Mouse (Mus musculus) thymus, postnatal 25 days (tissue): ENCODE data around the gene Hipk2.

Experiments used
- DNase-seq: peaks from one replicate; pipeline ENCODE4 v3.0.0; 2022

Gene Hipk2

DNA sequence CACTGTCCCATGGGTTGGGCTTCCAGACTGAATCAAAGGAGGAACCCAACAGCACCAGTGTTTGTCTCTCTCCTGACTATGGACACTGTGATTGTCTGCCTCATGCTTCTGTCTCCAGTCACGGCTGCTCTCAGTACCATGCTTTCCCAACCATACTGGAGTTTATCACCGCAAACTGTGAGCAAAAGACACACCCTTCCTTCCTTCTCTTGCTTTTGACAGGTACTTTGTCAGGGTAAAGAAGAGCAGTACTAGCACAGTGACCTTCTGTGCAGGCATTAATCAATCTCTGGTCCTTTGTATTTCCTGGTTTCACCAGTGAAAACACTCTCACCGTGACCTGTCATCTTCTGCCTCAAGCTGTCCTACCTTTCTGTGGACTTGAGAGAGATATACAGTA lies 25.7 kb upstream of the Hipk2 start:
- no peak for DNase-seq

DNA sequence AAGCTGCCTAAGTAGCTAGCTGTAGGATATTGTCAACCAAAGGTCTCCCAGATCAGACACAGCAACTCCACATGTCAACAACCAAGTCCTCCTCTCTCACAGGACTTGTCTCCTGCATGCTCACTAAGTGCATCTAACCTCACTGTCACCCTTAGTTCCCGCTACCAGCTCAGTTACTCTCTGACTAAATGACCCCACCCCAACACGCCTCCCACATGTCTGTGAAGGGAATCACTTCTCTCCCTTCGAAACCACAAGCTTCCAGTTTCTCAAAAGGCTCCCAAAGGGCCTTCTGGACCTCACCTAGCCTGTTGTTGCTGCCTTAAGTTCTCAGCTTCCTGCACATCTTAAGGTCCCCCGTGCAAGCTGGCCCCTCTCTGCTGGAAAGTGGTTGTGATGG lies 25.2 kb upstream of the Hipk2 start:
- DNase-seq, result no peak

DNA sequence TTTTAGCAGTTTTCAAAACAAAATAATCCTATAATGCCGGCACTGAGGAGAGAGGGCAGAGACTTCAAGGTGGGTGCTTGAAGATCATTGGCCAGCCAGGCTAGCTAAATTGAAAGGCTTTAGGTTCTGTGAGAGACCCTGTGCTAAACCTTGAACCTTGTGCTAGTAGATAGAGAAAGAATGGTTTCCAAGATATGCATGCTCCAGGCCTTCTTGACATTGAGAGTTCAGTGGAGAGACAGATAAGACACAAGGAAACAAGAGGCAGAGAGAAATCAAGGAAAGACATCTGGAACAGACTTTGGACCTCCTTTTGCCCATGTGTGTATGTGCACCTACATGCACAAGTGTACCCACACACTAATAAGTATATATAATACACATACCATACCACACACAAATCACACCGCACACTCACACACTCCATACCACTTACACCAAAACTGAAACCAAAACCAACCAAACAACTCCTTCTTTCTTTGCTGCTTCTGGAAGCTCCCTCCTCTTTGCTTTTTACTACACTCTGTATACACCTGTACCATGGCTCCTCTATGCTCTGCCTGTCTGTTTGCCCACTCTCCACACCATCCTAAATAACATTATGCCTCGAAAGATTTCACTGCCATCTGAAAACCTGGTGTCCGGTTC lies 24.6 kb upstream of the Hipk2 start:
- no peak for DNase-seq

DNA sequence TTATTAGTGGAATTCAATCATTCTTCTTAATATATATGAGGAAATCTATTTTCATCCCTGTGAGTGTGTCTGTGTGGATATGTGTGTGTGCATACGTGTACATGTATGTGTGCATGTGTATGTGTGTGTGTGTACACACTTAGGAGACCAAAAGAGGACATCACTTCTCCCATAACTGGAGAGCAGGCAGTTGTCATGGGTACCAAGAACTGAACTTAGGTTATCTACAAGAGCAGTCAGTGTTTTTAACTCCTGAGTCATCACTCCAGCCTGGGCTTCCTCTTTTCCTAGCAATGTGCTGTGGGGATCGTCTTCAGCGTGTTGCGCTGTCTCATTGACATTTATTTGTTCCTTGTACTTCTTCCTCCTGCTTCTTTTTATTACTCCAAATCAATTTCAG lies 24.1 kb upstream of the Hipk2 start:
- no peak for DNase-seq

- no peak for DNase-seq
Measured at GRCm38 (mm10) chr6:38893615-38894014, 17.6 kb upstream of the Hipk2 start.

DNA sequence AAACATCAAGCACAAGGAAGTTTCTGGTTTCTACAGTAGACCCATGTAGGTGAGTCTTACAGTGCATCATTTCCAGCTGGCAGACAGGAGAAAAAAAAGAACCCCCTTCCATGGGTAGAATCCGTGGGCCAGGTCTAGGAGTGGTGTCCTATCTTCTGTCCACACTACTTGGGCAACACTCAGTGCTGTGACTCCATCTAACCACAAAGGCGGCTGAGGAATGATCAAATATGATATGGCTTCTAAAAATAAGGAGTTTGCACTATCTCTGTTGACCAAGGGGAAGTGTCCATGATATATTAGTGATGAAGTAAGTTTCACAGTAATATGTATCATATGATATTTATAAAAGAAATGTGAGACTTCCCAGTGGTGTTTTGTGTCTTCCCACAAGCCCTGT lies 16.1 kb upstream of the Hipk2 start:
- DNase-seq, result no peak

DNA sequence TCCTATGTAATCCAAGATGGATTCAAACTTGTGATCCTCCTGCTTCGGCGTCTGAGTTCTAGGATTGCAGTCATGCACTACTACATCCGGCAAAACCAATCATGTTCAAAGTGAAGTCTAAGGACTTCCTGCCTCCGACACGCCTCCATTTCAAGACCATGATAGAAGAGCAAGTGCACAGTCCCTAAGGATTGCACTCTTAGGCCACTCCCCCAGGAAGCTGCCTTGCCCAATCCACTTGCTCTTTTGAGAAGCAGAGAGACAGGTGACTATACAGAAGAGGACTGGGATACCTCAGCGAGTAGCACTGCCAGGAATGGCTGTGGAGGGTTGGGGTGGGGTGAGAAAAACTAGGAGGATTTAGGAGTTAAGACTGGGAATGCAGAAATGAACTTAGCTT lies 13.2 kb upstream of the Hipk2 start:
- no peak for DNase-seq

GRCm38 (mm10) chr6:38887436-38887835 lies 11.5 kb upstream of the Hipk2 start:
- DNase-seq, result no peak

DNA sequence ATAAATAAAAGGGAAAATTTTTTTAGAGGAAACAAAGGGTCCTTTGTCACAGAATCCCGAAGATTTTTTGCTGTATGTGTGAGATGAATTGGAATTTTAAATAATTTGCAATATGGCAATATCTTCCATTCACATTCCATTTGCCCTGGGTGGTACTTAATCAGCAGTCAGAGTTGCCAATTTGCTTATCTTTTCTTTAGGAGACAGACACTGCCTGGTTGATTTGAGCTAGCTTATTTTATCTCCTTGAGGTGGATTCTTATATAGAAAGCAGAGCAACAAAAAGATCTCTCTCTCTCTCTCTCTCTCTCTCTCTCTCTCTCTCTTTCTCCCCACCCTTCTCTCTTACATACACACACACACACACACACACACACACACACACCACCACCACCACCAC lies 9.2 kb upstream of the Hipk2 start:
- DNase-seq, result no peak

- DNase-seq, result no peak
Measured at GRCm38 (mm10) chr6:38884482-38884881, 8.5 kb upstream of the Hipk2 start.

DNA sequence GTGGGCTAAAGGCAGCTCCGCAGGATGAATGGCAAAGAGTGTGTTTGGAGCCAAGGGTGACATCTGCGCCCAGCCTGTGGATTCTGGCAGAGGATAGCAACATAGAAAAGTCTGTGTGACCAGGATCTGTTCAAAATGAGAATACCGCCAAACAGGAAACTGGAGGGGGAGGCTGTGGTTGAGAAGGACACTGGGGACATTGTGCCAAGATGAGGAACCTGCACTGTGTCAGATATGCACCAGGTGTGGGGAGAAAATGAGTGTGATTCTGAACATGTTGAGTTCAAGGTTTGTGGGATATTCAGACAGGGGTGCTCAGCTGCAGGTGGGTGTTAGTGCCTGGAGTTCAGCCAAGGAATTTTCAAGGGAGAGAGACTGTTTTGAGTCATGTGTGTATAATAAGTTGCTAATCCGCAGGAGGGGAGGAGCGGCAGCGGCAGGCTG lies 6.8 kb upstream of the Hipk2 start:
- no peak for DNase-seq

- no peak for DNase-seq
Measured at GRCm38 (mm10) chr6:38881975-38882374, 6.0 kb upstream of the Hipk2 start.

DNA sequence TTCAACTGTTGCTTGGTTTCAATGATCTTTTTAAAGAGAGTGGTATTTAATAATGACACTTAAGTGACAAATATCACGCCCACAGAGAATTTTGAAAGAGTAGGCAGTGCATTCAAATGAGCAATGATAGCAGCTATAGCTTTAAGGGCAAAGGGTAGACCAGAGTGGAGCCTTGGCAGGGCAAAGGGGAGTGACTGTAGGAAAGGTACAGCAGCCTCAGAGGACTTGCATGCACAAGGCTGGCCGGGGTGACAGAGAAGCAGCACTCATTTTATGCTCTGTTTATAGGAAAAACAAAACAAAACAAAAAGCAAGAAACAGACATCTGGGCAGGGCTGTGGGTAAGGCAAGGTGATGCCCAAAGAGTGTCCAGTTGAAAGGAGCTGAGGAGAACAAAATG lies 5.5 kb upstream of the Hipk2 start:
- no peak for DNase-seq

DNA sequence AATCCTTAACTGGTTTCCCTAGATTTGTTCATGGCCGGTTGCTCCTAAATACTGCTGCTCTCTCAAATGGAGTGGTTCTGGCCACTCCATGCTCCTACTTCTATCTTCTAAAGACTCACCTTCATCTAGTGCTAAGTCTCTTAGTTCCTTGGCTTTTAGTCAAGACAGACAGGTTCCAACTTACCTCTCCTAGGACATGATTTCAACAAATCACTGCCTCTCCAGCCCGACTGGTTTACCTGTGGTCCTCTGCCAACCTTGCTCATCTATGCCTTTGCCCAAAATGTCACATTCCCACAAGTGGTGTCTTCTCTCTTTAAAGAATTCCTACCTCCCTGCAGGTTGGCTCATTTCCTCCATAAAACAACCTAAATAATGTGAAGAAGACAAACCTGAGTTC lies 1.7 kb upstream of the Hipk2 start:
- DNase-seq, result no peak

DNA sequence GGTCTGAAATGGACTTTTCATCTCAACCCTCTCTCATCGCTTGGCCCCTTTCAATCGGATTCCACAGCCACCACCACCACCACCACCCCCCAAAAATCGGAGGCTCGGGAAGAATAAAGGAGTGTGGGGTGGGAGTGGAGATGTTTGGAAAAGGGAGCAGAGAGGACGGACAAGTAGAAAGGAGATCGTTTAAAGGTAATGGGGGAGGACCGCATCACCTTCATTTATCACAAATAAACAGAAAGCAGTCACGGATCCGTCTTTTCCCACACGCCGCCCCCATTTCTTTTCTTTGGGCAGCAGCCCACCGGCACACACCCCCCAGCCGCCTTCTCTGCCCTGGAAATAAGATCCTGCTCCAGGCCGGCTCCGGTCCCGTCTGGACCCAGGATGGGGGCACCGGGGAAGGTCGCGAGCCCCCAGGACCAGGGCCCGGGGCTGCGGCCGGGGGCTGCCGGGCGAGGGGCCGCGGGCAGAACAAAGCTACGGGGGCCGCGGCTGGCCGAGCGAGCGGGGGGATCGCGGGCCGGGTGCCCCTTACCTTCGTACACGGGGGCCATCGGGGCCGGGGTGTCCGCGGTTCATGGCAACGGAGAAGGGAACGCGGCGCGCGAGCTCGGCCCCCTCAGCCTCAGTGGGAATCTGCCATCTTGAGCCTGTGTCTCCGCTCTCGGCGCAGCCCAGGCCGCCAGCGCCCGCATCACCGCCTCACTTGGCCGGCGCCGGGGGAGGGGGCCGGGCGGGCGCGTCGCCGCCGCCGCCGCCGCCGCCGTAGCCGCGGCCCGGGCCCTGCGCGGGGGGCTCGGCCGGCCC lies 501 bp downstream of the Hipk2 start, which contains the start of gene Tbxas1:
TSS of gene Tbxas1 (plus strand) at position 147 of the 813 bp plus-strand sequence.
- peak; percentile 55 for DNase-seq

- peak; percentile 35 for DNase-seq
Measured at GRCm38 (mm10) chr6:38874565-38875257, 1.3 kb downstream of the Hipk2 start.

DNA sequence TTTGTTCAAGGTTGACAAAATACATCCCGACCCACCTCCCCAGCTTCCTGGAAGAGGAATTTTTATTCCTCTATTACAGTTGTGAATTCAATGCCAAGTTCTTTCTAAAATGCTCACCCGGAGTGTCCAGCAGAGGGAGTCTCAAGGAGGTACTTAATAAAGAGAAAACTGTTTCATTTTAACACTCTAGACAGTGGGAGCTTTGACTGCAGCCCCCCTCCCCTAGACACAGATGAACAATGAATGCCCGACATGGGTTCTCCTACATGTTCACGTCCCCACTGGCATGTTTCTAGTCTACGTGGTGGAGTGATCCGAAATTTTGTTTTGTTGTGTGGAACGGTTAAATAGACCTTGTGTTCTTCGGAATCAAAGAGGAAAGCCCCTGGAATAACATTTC lies 1.9 kb downstream of the Hipk2 start:
- DNase-seq, result peak; percentile 50

DNA sequence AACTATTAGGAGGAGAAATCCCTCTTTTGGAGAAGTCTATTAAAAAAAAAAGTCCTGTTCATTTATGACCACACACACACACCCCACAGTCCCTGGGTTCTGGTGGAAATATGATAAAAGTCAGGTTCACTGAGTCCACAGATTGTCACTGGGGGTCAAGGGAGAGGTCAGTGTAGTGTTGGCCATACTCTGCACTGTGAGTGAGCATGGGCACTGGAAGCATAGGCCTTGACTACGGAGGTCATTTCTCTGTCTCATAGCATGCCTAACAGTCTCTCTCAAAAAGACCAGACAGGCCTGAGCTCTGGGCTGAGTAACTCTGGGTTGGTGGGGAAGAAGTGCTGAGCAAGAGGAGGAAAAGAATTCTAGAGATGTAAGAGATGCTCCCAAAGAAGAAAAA lies 2.6 kb downstream of the Hipk2 start:
- DNase-seq, result no peak

GRCm38 (mm10) chr6:38871051-38871450 lies 4.9 kb downstream of the Hipk2 start:
- no peak for DNase-seq

DNA sequence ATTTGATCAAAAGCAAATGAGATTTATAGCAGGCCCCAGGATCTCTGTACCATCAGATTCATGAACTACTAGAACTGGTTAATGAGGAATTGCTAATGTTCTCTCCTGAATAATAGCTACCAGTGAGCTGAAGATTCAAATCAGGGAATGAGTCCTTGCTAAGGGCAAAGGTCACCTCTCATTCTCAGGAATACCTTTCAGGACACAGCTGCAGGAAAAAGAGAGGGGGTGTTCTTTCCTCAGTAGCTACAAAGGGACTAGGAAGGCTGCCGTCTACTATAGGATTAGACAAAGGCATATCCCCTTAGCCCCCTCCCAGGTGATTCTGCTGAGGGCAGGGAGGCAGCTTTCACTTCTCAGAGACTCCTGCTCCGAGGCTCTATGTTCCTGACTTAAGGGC lies 5.9 kb downstream of the Hipk2 start:
- DNase-seq, result no peak

- no peak for DNase-seq
Measured at GRCm38 (mm10) chr6:38868974-38869373, 7.0 kb downstream of the Hipk2 start.

GRCm38 (mm10) chr6:38867291-38867690 lies 8.7 kb downstream of the Hipk2 start:
- no peak for DNase-seq

GRCm38 (mm10) chr6:38866761-38867160 lies 9.2 kb downstream of the Hipk2 start:
- no peak for DNase-seq

DNA sequence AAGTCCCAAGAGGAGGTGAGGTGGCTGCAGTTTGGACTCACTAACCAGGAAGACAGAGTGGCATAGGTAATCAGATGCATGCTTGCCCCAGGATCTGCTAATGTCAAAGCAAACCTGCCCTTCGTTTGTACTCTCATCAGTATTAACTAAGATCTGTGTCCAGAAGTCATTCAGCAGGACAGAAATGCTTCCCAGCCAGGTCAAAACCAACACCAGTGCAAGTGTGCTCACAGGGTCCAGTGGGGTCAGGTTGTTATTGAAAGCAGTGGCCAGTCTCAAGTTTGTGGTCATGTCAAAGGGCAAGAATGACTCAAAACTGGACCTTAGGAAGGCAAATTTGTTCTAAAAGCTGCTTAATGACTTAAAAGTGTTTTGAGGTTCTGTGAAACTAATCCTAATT lies 9.6 kb downstream of the Hipk2 start:
- no peak for DNase-seq
